Mouse (Mus musculus) liver, postnatal 0 days (tissue): ENCODE data around the gene Nfkb2. TPM values are rescaled to one million over a fixed set of nuclear protein-coding genes. Genes with fewer than 3 reads are reported as not detected.

Experiments
- ATAC-seq: fragments of 200-750 bp; cut with Nextera tagmentation; 2 replicates; pipeline ENCODE4 v1.8.0; 2017; ENCODE audit warnings: mild to moderate bottlenecking, moderate library complexity
- DNase-seq: peaks from one replicate; pipeline ENCODE4 v3.0.0-alpha.2; 2016
- H3K27ac ChIP-seq: fragments of 300-500 bp; sonication (generic); 2 replicates; pipeline ENCODE4 v1.5.1; 2014; ENCODE audit warnings: antibody characterized with exemption, moderate library complexity, mild to moderate bottlenecking, low read depth
- H3K27me3 ChIP-seq: fragments of 300-500 bp; sonication (generic); 2 replicates; pipeline ENCODE4 v1.6.1; 2014; ENCODE audit warnings: low read length, control low read depth, mixed read lengths; ENCODE audit not compliant: insufficient read depth
- H3K36me3 ChIP-seq: fragments of 300-500 bp; sonication (generic); replicated peaks from 2 replicates; pipeline ENCODE4 v1.6.1; 2014; ENCODE audit warnings: mild to moderate bottlenecking, control low read depth, low read length, moderate library complexity, mixed read lengths; ENCODE audit not compliant: insufficient read depth
- H3K4me1 ChIP-seq: fragments of 300-500 bp; sonication (generic); 2 replicates; pipeline ENCODE4 v1.6.1; 2014; ENCODE audit warnings: antibody characterized with exemption, mild to moderate bottlenecking, control low read depth; ENCODE audit not compliant: insufficient read depth
- H3K4me2 ChIP-seq: fragments of 300-500 bp; sonication (generic); 2 replicates; pipeline ENCODE4 v1.6.1; 2014; ENCODE audit warnings: low read depth, mild to moderate bottlenecking, low read length, moderate library complexity, mixed read lengths
- H3K4me3 ChIP-seq: fragments of 300-500 bp; sonication (generic); 2 replicates; pipeline ENCODE4 v1.5.1; 2014; ENCODE audit warnings: low read depth, low read length
- H3K9ac ChIP-seq: fragments of 300-500 bp; sonication (generic); replicated peaks from 2 replicates; pipeline ENCODE4 v1.6.1; 2014; ENCODE audit warnings: mild to moderate bottlenecking, moderate library complexity
- H3K9me3 ChIP-seq: fragments of 300-500 bp; sonication (generic); 2 replicates; pipeline ENCODE4 v1.6.1; 2016; ENCODE audit warnings: mild to moderate bottlenecking, control low read depth, low read length, mixed read lengths
- CTCF ChIP-seq: sonication (generic); IDR thresholded peaks from 2 replicates; pipeline ENCODE4 v1.5.1; 2016; ENCODE audit warnings: antibody characterized with exemption, low read depth
- EP300 ChIP-seq: IDR thresholded peaks from 2 replicates; pipeline ENCODE4 v1.6.1; 2016; ENCODE audit warnings: antibody characterized with exemption, low read depth, mild to moderate bottlenecking
- WGBS: fragments of 180-500 bp; shearing (Covaris S2); extraction: QIAGEN DNeasy Blood & Tissue Kit; methylation state at CpG from one replicate; pipeline ENCODE4 v1.1.7; 2014; ENCODE audit not compliant: insufficient replicate concordance; 5-methylcytosine and 5-hydroxymethylcytosine counted together
- polyA plus RNA-seq: library from polyadenylated mRNA; unstranded; fragments of >200 nt; fragmentation: Nextera tagmentation; extraction: Ambion mirVana; gene quantifications from 2 replicates; pipeline ENCODE4 v1.2.1, GENCODE M21; 2015

Gene Nfkb2
- polyA plus RNA-seq: 2.9 and 3.5 TPM in 2 replicates

DNA sequence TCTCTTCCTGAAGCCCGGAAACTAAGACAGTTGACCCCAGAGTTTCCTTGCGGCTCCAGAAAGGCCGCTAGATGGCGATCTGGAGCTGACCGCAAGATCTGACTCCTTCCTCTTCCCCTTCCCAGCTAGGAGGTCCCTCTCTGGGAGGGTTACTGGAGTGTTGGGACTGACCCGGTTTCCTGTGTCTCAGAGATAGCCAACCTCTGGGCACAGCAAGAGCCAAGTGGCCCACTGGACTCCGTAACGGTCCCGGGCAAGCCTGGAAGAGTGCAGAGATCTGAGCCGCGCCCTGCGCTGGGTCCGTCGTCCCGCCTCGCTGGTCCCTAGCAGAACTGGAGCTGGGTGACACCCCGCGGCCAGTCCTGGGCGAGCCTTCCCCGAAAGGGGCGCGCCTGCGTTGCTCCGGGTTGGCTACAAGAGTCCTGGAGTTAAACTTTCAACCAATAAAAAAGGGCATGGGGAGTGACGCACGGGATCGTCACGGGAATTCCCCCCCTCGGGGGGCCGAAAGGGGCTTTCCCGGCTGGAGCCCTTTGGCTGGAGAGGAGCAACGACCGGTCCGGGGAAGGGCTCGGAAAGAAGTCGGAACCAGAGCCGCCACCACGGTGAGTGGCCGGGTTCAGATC, at the start of gene Nfkb2:
Nfkb2 (plus strand) TSS at position 105 of the 626 bp plus-strand sequence.
- peak within 1 kb of the TSS; percentile 82 for H3K4me2 ChIP-seq
- H3K27ac ChIP-seq: peak within 1 kb of the TSS; percentile 81
- peaks cover 20% of the 10 kb centered on the region for H3K4me1 ChIP-seq
- TF ChIP-seq EP300: peak; percentile 6; the same call in 1 of the 2 replicates
- TF ChIP-seq CTCF: peak; percentile 94
- peak within 1 kb of the TSS; percentile 61 for H3K9ac ChIP-seq
- under 1% methylated on average over 39 of the region's 39 CpGs for WGBS
- peak; percentile 89 for ATAC-seq
- H3K9me3 ChIP-seq: no peaks in the 10 kb centered on the region
- H3K36me3 ChIP-seq: peaks cover 7% of the 10 kb centered on the region
- peak within 1 kb of the TSS; percentile 61 for H3K4me3 ChIP-seq
- H3K27me3 ChIP-seq: no peaks in the 10 kb centered on the region
- DNase-seq: peak; percentile 92

GRCm38 (mm10) chr19:46264762-46265161, 39.4 kb upstream of the Nfkb2 start:
- no peak overlapping the region for H3K4me2 ChIP-seq
- peaks cover 78% of the 10 kb centered on the region for H3K36me3 ChIP-seq
- H3K27ac ChIP-seq: no peak overlapping the region
- no peak overlapping the region for H3K4me3 ChIP-seq
- no peaks in the 10 kb centered on the region for H3K4me1 ChIP-seq
- no peaks in the 10 kb centered on the region for H3K9me3 ChIP-seq
- 91% methylated on average over 7 of the region's 7 CpGs for WGBS
- no peak for TF ChIP-seq CTCF
- ATAC-seq (no peak), DNase-seq (no peak)
- H3K27me3 ChIP-seq: no peaks in the 10 kb centered on the region
- H3K9ac ChIP-seq: no peak overlapping the region

- Histone ChIP-seq H3K27me3 (no peaks in the 10 kb centered on the region), H3K36me3 (peaks cover 49% of the 10 kb centered on the region)
- DNase-seq: no peak
Observed at GRCm38 (mm10) chr19:46275307-46275706, 28.8 kb upstream of the Nfkb2 start.

GRCm38 (mm10) chr19:46282081-46282849, 21.9 kb upstream of the Nfkb2 start:
- Histone ChIP-seq H3K27me3 (no peaks in the 10 kb centered on the region), H3K36me3 (peaks cover 57% of the 10 kb centered on the region), H3K4me3 (no peak overlapping the region), H3K27ac (no peak overlapping the region), H3K9ac (no peak overlapping the region), H3K9me3 (no peaks in the 10 kb centered on the region), H3K4me2 (no peak overlapping the region), H3K4me1 (no peaks in the 10 kb centered on the region)
- DNase-seq (no peak), ATAC-seq (no peak)
- TF ChIP-seq CTCF (0 out of 2 replicates have a peak, but pooled peaks have one; percentile 22), EP300 (no peak)
- WGBS: 87% methylated on average over 11 of the region's 11 CpGs

More at GRCm38 (mm10) chr19:46275307-46275706, 28.8 kb upstream of the Nfkb2 start:
- ATAC-seq: no peak
- H3K4me3 ChIP-seq: no peak overlapping the region
- H3K4me1 ChIP-seq: no peaks in the 10 kb centered on the region
- H3K9ac ChIP-seq: no peak overlapping the region
- H3K4me2 ChIP-seq: no peak overlapping the region
- no peaks in the 10 kb centered on the region for H3K9me3 ChIP-seq
- TF ChIP-seq CTCF: peak; percentile 65
- TF ChIP-seq EP300: no peak
- no peak overlapping the region for H3K27ac ChIP-seq

DNA sequence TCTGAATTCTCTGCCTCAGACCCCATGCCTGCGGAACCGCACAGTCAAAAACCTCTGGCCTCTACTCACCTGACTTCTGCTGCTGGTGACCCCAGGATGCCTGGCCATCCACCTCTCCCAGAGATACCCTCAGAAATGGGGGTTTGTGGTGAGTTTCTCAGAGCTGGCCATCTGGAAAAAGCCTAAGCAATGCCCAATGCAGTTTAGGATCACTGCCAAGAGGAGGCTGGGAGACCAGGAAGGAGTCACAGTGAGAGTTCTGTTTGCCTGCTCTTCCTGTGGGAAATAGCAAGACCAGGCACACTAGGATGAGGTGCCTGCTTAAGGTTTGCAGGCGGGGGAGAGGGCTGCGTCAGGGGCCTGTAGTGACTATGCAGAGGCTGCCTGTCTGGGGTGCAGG, 19.4 kb upstream of the Nfkb2 start:
- Histone ChIP-seq H3K4me1 (no peaks in the 10 kb centered on the region), H3K9ac (no peak overlapping the region), H3K4me2 (no peak overlapping the region), H3K36me3 (peaks cover 48% of the 10 kb centered on the region), H3K4me3 (no peak overlapping the region), H3K27me3 (no peaks in the 10 kb centered on the region), H3K9me3 (no peaks in the 10 kb centered on the region), H3K27ac (no peak overlapping the region)
- no peak for TF ChIP-seq CTCF
- no peak for TF ChIP-seq EP300
- ATAC-seq (no peak), DNase-seq (no peak)
- 86% methylated on average over 4 of the region's 4 CpGs for WGBS

- Histone ChIP-seq H3K36me3 (peaks cover 43% of the 10 kb centered on the region), H3K9ac (no peak overlapping the region), H3K4me1 (no peaks in the 10 kb centered on the region), H3K27me3 (no peaks in the 10 kb centered on the region), H3K4me3 (no peak overlapping the region), H3K4me2 (no peak overlapping the region), H3K27ac (no peak overlapping the region), H3K9me3 (no peaks in the 10 kb centered on the region)
- DNase-seq: no peak
- TF ChIP-seq EP300: no peak
- TF ChIP-seq CTCF: no peak
- WGBS: 71% methylated on average over 7 of the region's 7 CpGs
- ATAC-seq: no peak
Observed at GRCm38 (mm10) chr19:46285631-46286030, 18.5 kb upstream of the Nfkb2 start.
